Mouse (Mus musculus) cortical plate, adult 2 months (tissue): ENCODE measurements around the gene Syncrip.

Experiments used
- CTCF ChIP-seq: fragments of 200-500 bp; IDR thresholded peaks from 2 replicates; pipeline ENCODE4 v1.5.1; 2011; ENCODE audit warnings: mild to moderate bottlenecking, control low read depth, low read length; ENCODE audit not compliant: insufficient read depth; ENCODE audit errors: extremely low read depth
- POLR2A ChIP-seq: fragments of 200-500 bp; IDR thresholded peaks from 2 replicates; pipeline ENCODE4 v1.6.1; 2011; ENCODE audit warnings: mild to moderate bottlenecking, low read length, control low read depth; ENCODE audit not compliant: insufficient read depth; ENCODE audit errors: extremely low read depth

GRCm38 (mm10) chr9:88439991-88440390 lies 42.4 kb downstream of the Syncrip start:
- TF ChIP-seq POLR2A (no peak), CTCF (no peak)
